Mouse (Mus musculus): ENCODE measurements at regions not wholly inside any gene's neighbourhood (a gene's known extent, or its start where the extent isn't known, plus 50 kb on each side); places are given as distances from the start of the nearest gene placed in this dataset.

DNA sequence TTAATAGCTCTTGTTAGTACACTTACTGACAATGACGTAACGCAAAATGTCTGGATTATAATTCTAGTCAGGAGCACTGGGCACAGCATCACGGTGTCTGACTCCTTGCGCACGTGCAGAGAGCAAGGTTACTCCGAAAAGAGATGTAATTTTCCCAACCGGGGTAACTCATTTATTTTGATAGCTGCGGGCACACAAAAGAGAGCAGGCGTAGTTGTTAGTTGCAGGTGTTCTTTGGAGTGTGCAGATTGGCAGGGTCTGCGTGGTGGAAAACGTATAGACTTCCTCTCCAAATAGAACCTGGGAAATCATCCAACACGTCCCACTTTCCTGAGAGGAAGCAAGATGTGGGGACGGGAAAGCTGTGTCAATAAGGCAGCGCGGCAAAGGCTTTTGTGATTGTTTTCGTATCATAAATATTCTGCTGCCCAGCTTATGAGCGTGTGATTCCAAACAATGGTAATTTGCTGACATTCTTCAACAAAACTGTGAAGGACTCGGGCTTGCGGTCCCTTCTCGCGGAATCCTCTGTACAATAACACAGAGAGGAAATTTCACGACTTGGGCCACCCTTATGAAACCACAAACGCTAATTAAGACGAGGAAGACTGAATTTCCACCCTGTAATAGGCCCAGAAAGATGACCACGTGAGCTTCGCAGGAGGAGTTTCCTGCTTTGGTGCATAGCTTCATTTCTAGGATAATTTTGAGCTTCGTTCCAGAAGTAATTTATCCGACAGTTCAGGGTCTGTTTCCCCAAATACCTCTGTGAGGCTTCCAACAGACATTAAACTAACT lies 163.3 kb downstream of the Plk2 start:
- Histone ChIP-seq H3K9ac (ENCODE audit: low read length) (no peak overlapping the region), H3K4me2 (ENCODE audit: low read length) (peak overlapping the region; percentile 26; the same call in 1 of the 2 replicates), H3K9me3 (ENCODE audit: control insufficient read depth, low read length) (no peaks in the 10 kb centered on the region), H3K4me3 (ENCODE audit: control insufficient read depth in 1 of 2, insufficient read depth in 1 of 2, low read depth in 1 of 2, low read length in 2 of 2) (no peak overlapping the region), H3K27me3 (ENCODE audit: control insufficient read depth, insufficient read depth, low read length) (no peaks in the 10 kb centered on the region), H3K4me1 (ENCODE audit: control insufficient read depth in 2 of 2, insufficient read depth in 2 of 2, low read length in 2 of 2) (peaks cover 2 to 16% of the 10 kb centered on the region in 2 experiments; a peak in 3 of 4 replicates), H3K27ac (replicated peaks in 1 of 2; ENCODE audit: control insufficient read depth in 1 of 2, insufficient read depth in 1 of 2, low read depth in 2 of 2, low read length in 2 of 2) (peak overlapping the region; percentile 61 to 82), H3K36me3 (ENCODE audit: control insufficient read depth, insufficient read depth, low read length) (no peaks in the 10 kb centered on the region)
- WGBS: 70% methylated on average over 28 of the region's 28 CpGs
- peak; percentile 70; the same call in 1 of the 2 replicates for ATAC-seq (ENCODE audit: insufficient number of reproducible peaks, insufficient read depth, low FRiP score, low read depth)

DNA sequence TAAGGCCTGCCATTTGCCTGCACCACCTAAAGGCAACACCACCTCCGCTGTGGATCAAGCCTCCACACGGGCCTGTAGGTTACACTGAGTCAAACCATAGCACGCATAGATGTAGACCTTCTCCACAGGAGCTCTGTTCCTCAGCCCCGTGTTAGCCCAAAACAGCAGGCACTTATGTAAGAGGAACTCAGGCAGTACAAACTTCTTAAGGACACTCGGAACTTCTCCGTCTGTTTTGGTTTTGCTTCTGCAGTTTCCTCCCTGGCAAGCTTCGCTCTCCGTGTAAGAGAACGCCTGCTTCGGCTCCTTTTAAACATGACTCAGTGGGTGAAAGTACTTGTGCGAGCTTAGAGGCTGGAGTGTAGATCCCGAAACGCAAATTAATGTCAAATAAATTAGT lies 165.7 kb downstream of the Plk2 start:
- peaks cover 8 to 22% of the 10 kb centered on the region in 2 experiments for H3K4me1 ChIP-seq (ENCODE audit: control insufficient read depth in 2 of 2, insufficient read depth in 2 of 2, low read length in 2 of 2)
- 87% methylated on average over 13 of the region's 13 CpGs for WGBS

DNA sequence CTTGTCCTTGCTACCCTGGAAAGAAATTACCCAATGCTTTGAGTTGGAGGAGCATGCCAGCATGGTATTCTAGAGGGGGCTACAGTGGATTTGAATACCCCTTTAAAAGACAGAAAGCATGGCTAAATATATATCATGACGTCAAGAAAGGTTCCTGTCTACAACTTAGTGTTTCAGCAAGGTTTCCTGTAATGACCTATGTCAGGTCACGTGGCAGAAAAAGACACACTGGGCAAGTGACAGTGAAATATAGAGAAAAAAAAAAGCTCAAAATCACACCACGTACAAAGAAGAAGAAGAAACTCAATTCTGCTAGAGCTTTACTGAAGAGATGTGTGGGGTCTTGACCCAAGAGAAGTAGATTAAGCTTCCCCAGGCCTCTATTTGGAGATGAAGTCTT lies 167.7 kb downstream of the Plk2 start:
- no peak for ATAC-seq (ENCODE audit: insufficient number of reproducible peaks, insufficient read depth, low FRiP score, low read depth)
- WGBS: 61% methylated on average over 3 of the region's 3 CpGs

More for the DNA sequence above, 165.7 kb downstream of the Plk2 start:
- Histone ChIP-seq H3K27ac (replicated peaks in 1 of 2; ENCODE audit: control insufficient read depth in 1 of 2, insufficient read depth in 1 of 2, low read depth in 2 of 2, low read length in 2 of 2) (no peak overlapping the region), H3K9ac (ENCODE audit: low read length) (no peak overlapping the region), H3K9me3 (ENCODE audit: control insufficient read depth, low read length) (no peaks in the 10 kb centered on the region), H3K4me3 (ENCODE audit: control insufficient read depth in 1 of 2, insufficient read depth in 1 of 2, low read depth in 1 of 2, low read length in 2 of 2) (no peak overlapping the region), H3K36me3 (ENCODE audit: control insufficient read depth, insufficient read depth, low read length) (no peaks in the 10 kb centered on the region), H3K4me2 (ENCODE audit: low read length) (no peak overlapping the region), H3K27me3 (ENCODE audit: control insufficient read depth, insufficient read depth, low read length) (no peaks in the 10 kb centered on the region)
- ATAC-seq (ENCODE audit: insufficient number of reproducible peaks, insufficient read depth, low FRiP score, low read depth): no peak

DNA sequence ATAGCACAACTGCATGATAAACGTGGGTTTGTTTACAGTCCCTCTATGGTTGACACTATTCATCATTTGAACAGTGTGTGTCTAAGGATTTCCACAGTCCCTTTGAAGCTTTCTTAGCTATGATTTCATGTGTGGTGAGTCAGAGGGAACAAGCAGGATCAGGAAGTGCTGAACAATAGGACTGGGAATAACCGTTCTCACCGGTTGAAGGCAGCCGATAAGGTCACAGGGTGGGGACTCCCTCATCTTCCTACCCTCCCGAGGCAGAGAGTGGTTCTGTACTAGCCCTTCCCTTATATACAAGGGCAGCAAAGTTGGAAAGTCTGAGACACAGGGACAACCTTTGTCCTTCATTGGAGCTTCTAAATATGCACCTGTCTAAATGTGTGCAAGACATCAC lies 168.1 kb downstream of the Plk2 start:
- peaks cover 6 to 15% of the 10 kb centered on the region in 2 experiments; a peak in 3 of 4 replicates for H3K4me1 ChIP-seq (ENCODE audit: control insufficient read depth in 2 of 2, insufficient read depth in 2 of 2, low read length in 2 of 2)
- ATAC-seq (ENCODE audit: insufficient number of reproducible peaks, insufficient read depth, low FRiP score, low read depth): no peak
- H3K27ac ChIP-seq (replicated peaks in 1 of 2; ENCODE audit: control insufficient read depth in 1 of 2, insufficient read depth in 1 of 2, low read depth in 2 of 2, low read length in 2 of 2): peak overlapping the region; percentile 38 to 57
- no peak overlapping the region for H3K4me3 ChIP-seq (ENCODE audit: control insufficient read depth in 1 of 2, insufficient read depth in 1 of 2, low read depth in 1 of 2, low read length in 2 of 2)
- no peaks in the 10 kb centered on the region for H3K27me3 ChIP-seq (ENCODE audit: control insufficient read depth, insufficient read depth, low read length)
- 45% methylated on average over 5 of the region's 5 CpGs for WGBS
- H3K9me3 ChIP-seq (ENCODE audit: control insufficient read depth, low read length): no peaks in the 10 kb centered on the region
- H3K36me3 ChIP-seq (ENCODE audit: control insufficient read depth, insufficient read depth, low read length): no peaks in the 10 kb centered on the region
- no peak overlapping the region for H3K4me2 ChIP-seq (ENCODE audit: low read length)
- no peak overlapping the region for H3K9ac ChIP-seq (ENCODE audit: low read length)

More for the DNA sequence above, 167.7 kb downstream of the Plk2 start:
- Histone ChIP-seq H3K27me3 (ENCODE audit: control insufficient read depth, insufficient read depth, low read length) (no peaks in the 10 kb centered on the region), H3K36me3 (ENCODE audit: control insufficient read depth, insufficient read depth, low read length) (no peaks in the 10 kb centered on the region), H3K4me3 (ENCODE audit: control insufficient read depth in 1 of 2, insufficient read depth in 1 of 2, low read depth in 1 of 2, low read length in 2 of 2) (no peak overlapping the region), H3K4me1 (ENCODE audit: control insufficient read depth in 2 of 2, insufficient read depth in 2 of 2, low read length in 2 of 2) (peaks cover 6 to 15% of the 10 kb centered on the region in 2 experiments; a peak in 3 of 4 replicates), H3K9ac (ENCODE audit: low read length) (no peak overlapping the region), H3K9me3 (ENCODE audit: control insufficient read depth, low read length) (no peaks in the 10 kb centered on the region), H3K27ac (replicated peaks in 1 of 2; ENCODE audit: control insufficient read depth in 1 of 2, insufficient read depth in 1 of 2, low read depth in 2 of 2, low read length in 2 of 2) (peak overlapping the region; percentile 38 to 58), H3K4me2 (ENCODE audit: low read length) (no peak overlapping the region)

DNA sequence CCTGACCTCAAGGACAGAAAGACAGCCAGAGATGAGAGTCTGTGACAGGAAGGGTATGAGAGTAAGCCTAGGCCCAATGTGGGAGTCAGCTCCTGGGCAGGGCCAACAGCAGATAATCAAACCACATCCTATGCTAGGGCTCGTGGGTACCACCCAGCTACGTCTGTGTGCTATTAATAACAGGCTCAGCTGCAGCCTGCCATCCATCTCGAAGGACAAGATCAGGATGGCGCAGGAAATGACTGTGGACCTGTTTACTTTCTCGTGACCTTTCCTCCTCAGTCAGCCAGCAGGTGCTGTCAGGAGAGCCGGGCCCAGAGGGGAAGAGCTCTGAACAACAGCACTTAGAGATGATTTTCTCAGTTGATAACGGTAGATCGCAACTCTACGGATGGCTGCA lies 169.1 kb downstream of the Plk2 start:
- Histone ChIP-seq H3K27me3 (ENCODE audit: control insufficient read depth, insufficient read depth, low read length) (no peaks in the 10 kb centered on the region), H3K9me3 (ENCODE audit: control insufficient read depth, low read length) (no peaks in the 10 kb centered on the region), H3K27ac (replicated peaks in 1 of 2; ENCODE audit: control insufficient read depth in 1 of 2, insufficient read depth in 1 of 2, low read depth in 2 of 2, low read length in 2 of 2) (0 out of 4 replicates have a peak overlapping the region, but pooled peaks of 1 of the 2 experiments have one; percentile 30), H3K4me3 (ENCODE audit: control insufficient read depth in 1 of 2, insufficient read depth in 1 of 2, low read depth in 1 of 2, low read length in 2 of 2) (no peak overlapping the region), H3K9ac (ENCODE audit: low read length) (no peak overlapping the region), H3K4me1 (ENCODE audit: control insufficient read depth in 2 of 2, insufficient read depth in 2 of 2, low read length in 2 of 2) (peaks cover 6 to 15% of the 10 kb centered on the region in 2 experiments; a peak in 3 of 4 replicates), H3K36me3 (ENCODE audit: control insufficient read depth, insufficient read depth, low read length) (no peaks in the 10 kb centered on the region), H3K4me2 (ENCODE audit: low read length) (peak overlapping the region; percentile 46)
- ATAC-seq (ENCODE audit: insufficient number of reproducible peaks, insufficient read depth, low FRiP score, low read depth): no peak
- 26% methylated on average over 9 of the region's 9 CpGs for WGBS

DNA sequence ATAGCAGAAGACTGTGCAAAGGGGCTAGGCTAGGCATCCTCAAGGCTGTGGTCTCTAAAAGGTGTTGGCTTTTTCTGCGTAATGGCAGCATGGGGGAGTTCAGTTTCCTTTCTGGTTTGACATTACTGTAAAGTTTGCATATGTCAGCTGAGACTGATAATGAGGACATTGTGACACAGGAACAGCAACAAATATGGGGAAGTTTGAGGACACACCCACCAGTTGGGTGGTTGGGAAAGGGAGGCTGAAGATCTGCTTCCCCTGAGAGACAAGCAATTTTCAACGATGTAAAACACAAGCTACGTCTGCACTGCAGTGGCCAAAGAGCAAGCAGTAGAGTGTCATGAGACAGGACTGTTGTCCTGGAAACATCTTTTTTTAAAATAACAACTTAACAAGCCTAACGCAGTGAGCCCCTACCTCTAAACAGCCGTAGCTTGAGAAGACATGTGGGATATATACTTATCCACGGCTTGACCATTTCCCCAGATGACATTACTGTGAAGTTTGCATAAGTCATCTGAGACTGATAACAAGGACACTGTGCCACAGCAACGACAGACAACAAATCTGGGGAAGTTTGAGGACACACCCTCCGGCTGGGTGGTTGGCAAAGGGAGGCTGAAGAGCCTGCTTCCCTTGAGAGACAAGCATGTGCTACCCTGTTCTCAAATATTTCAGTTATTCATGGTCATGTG lies 173.8 kb downstream of the Plk2 start:
- H3K4me1 ChIP-seq (ENCODE audit: control insufficient read depth in 2 of 2, insufficient read depth in 2 of 2, low read length in 2 of 2): peaks cover 6 to 9% of the 10 kb centered on the region in 2 experiments; a peak in 3 of 4 replicates
- WGBS: 63% methylated on average over 8 of the region's 8 CpGs
- H3K9ac ChIP-seq (ENCODE audit: low read length): no peak overlapping the region
- no peak overlapping the region for H3K27ac ChIP-seq (replicated peaks in 1 of 2; ENCODE audit: control insufficient read depth in 1 of 2, insufficient read depth in 1 of 2, low read depth in 2 of 2, low read length in 2 of 2)
- no peaks in the 10 kb centered on the region for H3K27me3 ChIP-seq (ENCODE audit: control insufficient read depth, insufficient read depth, low read length)
- ATAC-seq (ENCODE audit: insufficient number of reproducible peaks, insufficient read depth, low FRiP score, low read depth): no peak
- H3K4me2 ChIP-seq (ENCODE audit: low read length): no peak overlapping the region
- H3K9me3 ChIP-seq (ENCODE audit: control insufficient read depth, low read length): no peaks in the 10 kb centered on the region
- H3K4me3 ChIP-seq (ENCODE audit: control insufficient read depth in 1 of 2, insufficient read depth in 1 of 2, low read depth in 1 of 2, low read length in 2 of 2): no peak overlapping the region
- no peaks in the 10 kb centered on the region for H3K36me3 ChIP-seq (ENCODE audit: control insufficient read depth, insufficient read depth, low read length)

DNA sequence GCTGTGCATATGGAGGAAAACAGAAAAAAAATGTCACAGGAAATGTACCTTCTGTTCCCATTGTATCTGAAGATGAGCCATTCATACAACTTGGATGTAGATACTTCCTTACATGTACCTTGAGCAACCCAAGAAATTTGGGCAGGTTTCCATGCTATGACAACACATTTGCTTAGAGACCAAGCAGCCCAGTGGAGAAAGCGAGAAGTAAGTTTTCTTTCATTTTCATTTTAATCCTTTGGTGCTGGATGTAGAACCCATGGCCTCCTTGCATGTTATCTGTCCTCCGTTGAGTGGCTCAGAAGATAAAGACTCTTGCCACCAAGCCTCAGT lies 174.3 kb downstream of the Plk2 start:
- H3K27ac ChIP-seq (replicated peaks in 1 of 2; ENCODE audit: control insufficient read depth in 1 of 2, insufficient read depth in 1 of 2, low read depth in 2 of 2, low read length in 2 of 2): no peak overlapping the region
- no peak for ATAC-seq (ENCODE audit: insufficient number of reproducible peaks, insufficient read depth, low FRiP score, low read depth)
- H3K4me1 ChIP-seq (ENCODE audit: control insufficient read depth in 2 of 2, insufficient read depth in 2 of 2, low read length in 2 of 2): peaks cover 2 to 3% of the 10 kb centered on the region in 2 experiments; a peak in 3 of 4 replicates
- WGBS: 86% methylated on average over 2 of the region's 2 CpGs
- H3K9me3 ChIP-seq (ENCODE audit: control insufficient read depth, low read length): no peaks in the 10 kb centered on the region
- no peaks in the 10 kb centered on the region for H3K36me3 ChIP-seq (ENCODE audit: control insufficient read depth, insufficient read depth, low read length)
- no peak overlapping the region for H3K4me2 ChIP-seq (ENCODE audit: low read length)
- no peak overlapping the region for H3K4me3 ChIP-seq (ENCODE audit: control insufficient read depth in 1 of 2, insufficient read depth in 1 of 2, low read depth in 1 of 2, low read length in 2 of 2)
- H3K27me3 ChIP-seq (ENCODE audit: control insufficient read depth, insufficient read depth, low read length): no peaks in the 10 kb centered on the region
- no peak overlapping the region for H3K9ac ChIP-seq (ENCODE audit: low read length)

All from heart, embryonic 14.5 days (tissue).